Mouse (Mus musculus): ENCODE results near the gene Galnt9. TPM values are rescaled to one million over a fixed set of nuclear protein-coding genes. Genes with fewer than 3 reads are reported as not detected.

Gene Galnt9
- polyA plus RNA-seq, 1 experiment from 2014 or later, result 0.09 TPM

DNA sequence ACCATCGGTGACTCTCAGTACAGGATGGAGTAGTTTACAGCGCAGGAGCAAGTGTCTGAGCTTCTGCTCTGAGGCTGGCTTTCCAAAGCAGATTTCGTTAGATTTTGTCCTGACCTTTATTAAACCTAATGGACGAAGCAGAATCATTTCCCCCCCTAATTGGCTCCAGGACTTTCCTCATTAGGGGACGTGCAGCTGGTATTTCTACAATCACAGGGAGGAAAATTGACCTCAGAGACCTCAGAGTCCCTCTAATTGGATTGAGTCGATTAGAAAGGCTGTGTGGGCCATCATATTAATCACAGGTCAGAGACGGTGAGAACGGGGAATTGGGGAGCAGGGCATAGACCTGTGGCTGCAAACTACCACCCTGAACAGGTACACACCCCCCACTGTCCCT, 64.8 kb downstream of the Galnt9 start:
- no peak overlapping the region for H3K4me3 ChIP-seq (replicated peaks)
- H3K27ac ChIP-seq, result no peak overlapping the region
- ATAC-seq (ENCODE audit: insufficient number of reproducible peaks, insufficient read depth, low FRiP score, low TSS enrichment, low read depth), result no peak
- 16% methylated on average over 8 of the region's 8 CpGs for WGBS
- H3K27me3 ChIP-seq, result no peaks in the 10 kb centered on the region
- H3K36me3 ChIP-seq, result no peaks in the 10 kb centered on the region
- H3K4me1 ChIP-seq (replicated peaks), result peaks cover 18% of the 10 kb centered on the region
- no peak overlapping the region for H3K4me2 ChIP-seq
- no peak overlapping the region for H3K9ac ChIP-seq (replicated peaks)
- H3K9me3 ChIP-seq, result no peaks in the 10 kb centered on the region

DNA sequence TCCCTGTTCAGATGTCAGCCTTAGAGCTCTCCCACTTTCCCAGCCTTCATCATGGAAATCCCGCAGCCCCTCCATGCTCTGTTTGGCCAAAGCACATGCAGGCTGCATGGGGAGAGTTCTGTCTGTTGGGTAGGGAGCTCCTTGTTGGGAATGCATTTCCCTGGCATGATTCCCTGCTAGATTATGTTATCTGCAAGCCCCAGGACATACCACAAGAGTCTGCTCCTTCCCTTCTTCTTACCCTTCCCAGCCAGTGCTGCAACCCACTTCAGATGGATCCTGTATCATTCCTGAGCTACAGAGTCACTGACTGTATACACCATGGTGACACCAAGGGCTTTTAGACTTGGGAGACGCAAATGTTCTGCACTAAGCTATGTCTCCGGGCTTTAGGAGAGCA, 65.3 kb downstream of the Galnt9 start:
- H3K4me1 ChIP-seq (replicated peaks), result peaks cover 18% of the 10 kb centered on the region
- no peak for ATAC-seq (ENCODE audit: insufficient number of reproducible peaks, insufficient read depth, low FRiP score, low TSS enrichment, low read depth)
- H3K4me3 ChIP-seq (replicated peaks), result no peak overlapping the region
- H3K36me3 ChIP-seq, result no peaks in the 10 kb centered on the region
- no peak overlapping the region for H3K27ac ChIP-seq
- no peak overlapping the region for H3K9ac ChIP-seq (replicated peaks)
- WGBS, result 67% methylated on average over 3 of the region's 3 CpGs
- H3K9me3 ChIP-seq, result no peaks in the 10 kb centered on the region
- no peaks in the 10 kb centered on the region for H3K27me3 ChIP-seq
- no peak overlapping the region for H3K4me2 ChIP-seq

DNA sequence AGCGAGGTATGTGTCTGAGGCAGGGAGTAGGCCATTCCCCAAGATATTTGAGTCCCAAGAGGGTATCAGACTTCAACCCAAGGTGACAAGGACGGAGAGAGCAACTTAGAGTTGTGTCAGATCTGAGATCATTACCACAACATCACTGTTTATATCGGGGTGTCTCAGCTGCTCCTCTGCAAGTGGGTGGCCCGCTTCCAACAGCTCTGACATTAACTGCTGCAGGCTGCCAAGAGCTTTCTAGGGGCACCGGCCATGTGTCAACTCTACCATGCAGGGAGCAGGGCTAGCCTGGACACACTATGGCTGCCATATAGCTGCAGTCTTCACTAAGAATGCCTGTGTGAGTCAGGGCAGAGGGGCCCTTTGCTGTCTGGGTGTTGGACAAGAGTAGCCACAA, 65.7 kb downstream of the Galnt9 start:
- no peak overlapping the region for H3K27ac ChIP-seq
- no peak overlapping the region for H3K4me2 ChIP-seq
- no peak for ATAC-seq (ENCODE audit: insufficient number of reproducible peaks, insufficient read depth, low FRiP score, low TSS enrichment, low read depth)
- peaks cover 18% of the 10 kb centered on the region for H3K4me1 ChIP-seq (replicated peaks)
- no peak overlapping the region for H3K9ac ChIP-seq (replicated peaks)
- no peaks in the 10 kb centered on the region for H3K9me3 ChIP-seq
- H3K36me3 ChIP-seq, result no peaks in the 10 kb centered on the region
- H3K4me3 ChIP-seq (replicated peaks), result no peak overlapping the region
- 63% methylated on average over 5 of the region's 5 CpGs for WGBS
- H3K27me3 ChIP-seq, result no peaks in the 10 kb centered on the region

- Histone ChIP-seq H3K36me3 (no peaks in the 10 kb centered on the region), H3K4me2 (no peak overlapping the region), H3K9ac (replicated peaks) (no peak overlapping the region), H3K27me3 (no peaks in the 10 kb centered on the region), H3K27ac (no peak overlapping the region), H3K4me3 (replicated peaks) (no peak overlapping the region), H3K9me3 (no peaks in the 10 kb centered on the region), H3K4me1 (replicated peaks) (peaks cover 18% of the 10 kb centered on the region)
- WGBS, result 84% methylated on average over 7 of the region's 7 CpGs
- no peak for ATAC-seq (ENCODE audit: insufficient number of reproducible peaks, insufficient read depth, low FRiP score, low TSS enrichment, low read depth)
Observed at GRCm38 (mm10) chr5:110610484-110610883, 66.3 kb downstream of the Galnt9 start.

GRCm38 (mm10) chr5:110611435-110612158, 67.4 kb downstream of the Galnt9 start:
- peak overlapping the region; percentile 45; the same call in 1 of the 2 replicates for H3K27ac ChIP-seq
- H3K4me3 ChIP-seq (replicated peaks), result no peak overlapping the region
- no peak overlapping the region for H3K4me2 ChIP-seq
- H3K4me1 ChIP-seq (replicated peaks), result peaks cover 18% of the 10 kb centered on the region
- WGBS, result 45% methylated on average over 5 of the region's 5 CpGs
- H3K9ac ChIP-seq (replicated peaks), result no peak overlapping the region
- no peaks in the 10 kb centered on the region for H3K36me3 ChIP-seq
- no peak for ATAC-seq (ENCODE audit: insufficient number of reproducible peaks, insufficient read depth, low FRiP score, low TSS enrichment, low read depth)
- no peaks in the 10 kb centered on the region for H3K27me3 ChIP-seq
- H3K9me3 ChIP-seq, result no peaks in the 10 kb centered on the region

DNA sequence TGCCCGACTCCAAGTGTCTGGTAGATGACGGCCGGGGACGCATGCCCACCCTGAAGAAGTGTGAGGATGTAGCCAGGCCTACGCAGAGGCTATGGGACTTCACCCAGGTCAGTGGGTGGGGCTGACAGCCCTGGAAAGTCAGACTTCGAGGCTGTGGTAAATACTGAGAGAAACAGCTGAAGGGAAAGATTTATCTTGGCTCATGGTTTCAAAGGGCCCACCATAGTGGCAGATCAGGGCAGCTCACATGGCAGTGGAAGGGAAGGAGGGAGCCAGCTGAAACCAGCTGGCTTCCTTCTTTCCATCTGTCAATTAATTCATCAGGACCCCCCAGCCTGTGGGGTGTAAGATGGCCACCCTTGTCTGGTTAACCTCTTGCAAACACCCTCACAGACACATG, 75.1 kb downstream of the Galnt9 start:
- Histone ChIP-seq H3K4me1 (replicated peaks) (no peaks in the 10 kb centered on the region), H3K27ac (no peak overlapping the region), H3K27me3 (no peaks in the 10 kb centered on the region), H3K9me3 (no peaks in the 10 kb centered on the region), H3K4me2 (no peak overlapping the region), H3K9ac (replicated peaks) (no peak overlapping the region), H3K4me3 (replicated peaks) (no peak overlapping the region), H3K36me3 (no peaks in the 10 kb centered on the region)
- no peak for ATAC-seq (ENCODE audit: insufficient number of reproducible peaks, insufficient read depth, low FRiP score, low TSS enrichment, low read depth)
- 88% methylated on average over 6 of the region's 6 CpGs for WGBS

DNA sequence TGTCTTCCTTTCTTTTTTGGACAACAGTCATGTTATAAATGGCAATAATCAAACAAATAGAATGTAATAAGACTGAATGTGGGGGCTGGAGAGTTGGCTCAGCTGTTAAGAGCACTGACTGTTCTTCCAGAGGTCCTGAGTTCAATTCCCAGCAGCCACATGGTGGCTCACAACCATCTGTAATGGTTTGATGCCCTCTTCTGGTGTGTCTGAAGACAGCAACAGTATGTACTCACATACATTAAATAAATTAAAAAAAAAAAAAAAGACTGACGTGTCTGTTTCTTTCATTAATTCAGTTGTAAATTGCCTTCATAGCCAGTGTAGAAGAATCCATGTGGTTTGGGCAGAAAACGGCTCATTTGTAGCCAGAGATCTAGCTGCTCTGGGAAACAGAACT, 80.2 kb downstream of the Galnt9 start:
- Histone ChIP-seq H3K4me1 (replicated peaks) (peaks cover 11% of the 10 kb centered on the region), H3K4me2 (no peak overlapping the region), H3K36me3 (no peaks in the 10 kb centered on the region), H3K27ac (no peak overlapping the region), H3K27me3 (peaks cover 2% of the 10 kb centered on the region; the same call in 1 of the 2 replicates), H3K9ac (replicated peaks) (no peak overlapping the region), H3K9me3 (no peaks in the 10 kb centered on the region), H3K4me3 (replicated peaks) (no peak overlapping the region)
- WGBS, result 58% methylated on average over 2 of the region's 2 CpGs
- no peak for ATAC-seq (ENCODE audit: insufficient number of reproducible peaks, insufficient read depth, low FRiP score, low TSS enrichment, low read depth)

DNA sequence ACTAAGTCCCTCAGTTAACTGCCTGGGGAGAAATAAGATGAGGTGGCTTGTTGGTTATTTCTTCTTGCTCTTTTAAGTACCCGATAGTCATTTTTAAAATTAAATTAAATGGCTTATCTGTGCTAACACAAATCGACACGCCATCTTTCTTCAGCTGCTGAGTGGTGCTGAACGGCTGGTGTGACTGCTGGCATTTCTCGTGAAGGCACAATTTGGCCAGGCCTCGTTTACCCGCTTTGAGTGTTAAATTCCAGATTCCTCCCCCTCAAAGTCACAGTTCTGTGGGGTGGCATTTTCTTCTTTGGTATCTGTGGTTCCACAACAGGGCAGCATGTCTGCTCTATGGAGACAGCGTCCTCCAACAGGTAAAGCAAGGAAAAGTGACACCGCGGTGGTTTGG, 83.2 kb downstream of the Galnt9 start:
- no peaks in the 10 kb centered on the region for H3K9me3 ChIP-seq
- peaks cover 2% of the 10 kb centered on the region; the same call in 1 of the 2 replicates for H3K27me3 ChIP-seq
- H3K4me1 ChIP-seq (replicated peaks), result peaks cover 11% of the 10 kb centered on the region
- H3K4me2 ChIP-seq, result no peak overlapping the region
- H3K9ac ChIP-seq (replicated peaks), result no peak overlapping the region
- WGBS, result 48% methylated on average over 10 of the region's 10 CpGs
- no peak for ATAC-seq (ENCODE audit: insufficient number of reproducible peaks, insufficient read depth, low FRiP score, low TSS enrichment, low read depth)
- H3K36me3 ChIP-seq, result no peaks in the 10 kb centered on the region
- no peak overlapping the region for H3K4me3 ChIP-seq (replicated peaks)
- H3K27ac ChIP-seq, result no peak overlapping the region

DNA sequence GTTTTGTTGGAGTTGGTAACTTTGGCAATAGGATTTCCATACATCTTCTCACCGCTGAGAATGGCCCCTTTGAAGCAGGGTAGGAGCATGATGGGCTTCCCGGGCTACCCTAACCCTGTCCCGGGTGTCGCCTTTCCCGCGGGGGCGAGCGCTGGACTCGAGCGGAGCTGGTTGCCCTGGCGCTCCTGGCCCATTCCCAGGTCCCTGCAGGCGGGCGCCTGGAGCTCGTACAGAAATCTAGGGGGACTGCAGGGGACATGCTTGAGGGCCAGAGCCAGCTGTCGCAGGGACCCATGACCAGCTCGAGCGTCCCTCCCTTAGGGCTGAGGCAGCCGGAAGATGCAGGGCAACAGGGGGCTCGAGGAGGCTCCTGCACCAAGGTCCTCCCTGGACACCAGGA, 84.0 kb downstream of the Galnt9 start:
- Histone ChIP-seq H3K9ac (replicated peaks) (peak overlapping the region; percentile 34; the same call in 1 of the 2 replicates), H3K4me3 (replicated peaks) (peak overlapping the region; percentile 11; the same call in 1 of the 2 replicates), H3K4me1 (replicated peaks) (peaks cover 11% of the 10 kb centered on the region), H3K9me3 (no peaks in the 10 kb centered on the region), H3K36me3 (no peaks in the 10 kb centered on the region), H3K4me2 (peak overlapping the region; percentile 44), H3K27me3 (peaks cover 2% of the 10 kb centered on the region; the same call in 1 of the 2 replicates), H3K27ac (no peak overlapping the region)
- no peak for ATAC-seq (ENCODE audit: insufficient number of reproducible peaks, insufficient read depth, low FRiP score, low TSS enrichment, low read depth)
- 17% methylated on average over 19 of the region's 19 CpGs for WGBS

DNA sequence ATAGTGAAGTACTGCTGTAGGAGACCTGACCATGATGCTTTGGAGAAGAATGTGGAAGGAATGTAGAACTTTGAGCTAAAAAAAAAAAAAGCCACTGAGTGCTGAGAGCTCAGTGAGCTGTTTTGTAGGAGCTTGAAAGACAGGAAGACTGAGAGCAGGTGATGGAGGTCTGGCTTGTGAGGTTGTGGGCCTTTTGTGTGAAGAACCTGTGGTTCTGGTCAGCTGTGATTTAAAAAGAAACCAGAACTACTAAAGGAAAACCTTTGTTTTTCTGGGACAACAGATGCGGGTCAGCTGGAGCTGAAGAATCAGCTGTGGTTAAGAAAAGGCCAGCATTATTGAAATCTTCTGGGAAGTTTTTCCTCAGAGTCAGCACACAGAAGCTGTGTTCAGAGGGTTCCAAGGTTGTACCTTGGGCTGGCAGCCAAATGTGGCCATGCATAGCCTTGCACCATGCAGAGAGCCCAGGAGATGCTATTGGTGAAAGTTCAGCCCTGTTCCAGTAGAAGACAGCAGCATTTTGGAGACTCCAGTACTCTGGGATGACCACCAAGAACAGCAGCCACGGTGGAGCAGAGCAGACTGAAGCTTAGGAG, 85.5 kb downstream of the Galnt9 start:
- Histone ChIP-seq H3K27ac (no peak overlapping the region), H3K4me1 (replicated peaks) (peaks cover 11% of the 10 kb centered on the region), H3K9me3 (no peaks in the 10 kb centered on the region), H3K36me3 (no peaks in the 10 kb centered on the region), H3K4me2 (no peak overlapping the region), H3K9ac (replicated peaks) (no peak overlapping the region), H3K4me3 (replicated peaks) (no peak overlapping the region), H3K27me3 (peaks cover 2% of the 10 kb centered on the region; the same call in 1 of the 2 replicates)
- WGBS, result 72% methylated on average over 2 of the region's 2 CpGs
- ATAC-seq (ENCODE audit: insufficient number of reproducible peaks, insufficient read depth, low FRiP score, low TSS enrichment, low read depth), result no peak

DNA sequence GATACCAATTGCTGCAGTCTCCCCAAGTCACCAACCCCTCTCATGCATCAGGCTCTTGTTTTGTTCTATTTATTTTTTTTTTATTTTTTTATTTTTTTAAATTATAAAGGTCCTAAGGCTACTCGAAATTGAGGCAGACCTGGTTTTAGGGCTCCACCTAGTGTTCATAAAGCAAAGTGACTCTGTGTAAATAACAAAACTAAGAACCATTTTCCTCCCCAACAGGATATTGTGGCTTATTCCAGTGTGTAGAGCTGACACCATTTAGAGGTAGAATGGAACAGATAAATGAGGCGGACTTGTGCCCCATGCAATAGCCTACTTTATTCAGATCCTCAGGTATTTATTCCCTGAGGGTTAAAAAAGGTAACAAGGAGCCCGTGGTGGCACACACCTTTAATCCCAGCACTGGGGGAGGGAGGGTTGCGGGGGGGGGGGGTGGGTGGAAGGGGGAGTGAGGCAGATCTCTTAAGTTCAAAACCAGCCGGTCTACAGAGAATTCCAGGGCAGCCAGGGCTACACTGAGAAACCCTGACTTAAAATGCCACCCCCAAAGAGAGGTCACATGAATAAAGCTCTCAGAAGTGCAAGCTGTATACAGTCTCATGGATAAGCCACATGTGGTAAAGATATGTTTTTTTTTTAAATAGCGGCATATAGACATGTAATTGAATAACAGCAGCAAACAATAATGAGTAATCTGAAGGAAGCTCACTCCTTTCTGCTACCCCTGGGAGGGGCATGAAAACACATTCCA, 92.0 kb downstream of the Galnt9 start:
- no peaks in the 10 kb centered on the region for H3K36me3 ChIP-seq
- no peaks in the 10 kb centered on the region; the same call in 1 of the 2 replicates for H3K4me1 ChIP-seq (replicated peaks)
- H3K9ac ChIP-seq (replicated peaks), result no peak overlapping the region
- no peaks in the 10 kb centered on the region for H3K9me3 ChIP-seq
- no peaks in the 10 kb centered on the region for H3K27me3 ChIP-seq
- H3K27ac ChIP-seq, result no peak overlapping the region
- no peak for ATAC-seq (ENCODE audit: insufficient number of reproducible peaks, insufficient read depth, low FRiP score, low TSS enrichment, low read depth)
- no peak overlapping the region for H3K4me2 ChIP-seq
- 44% methylated on average over 6 of the region's 6 CpGs for WGBS
- H3K4me3 ChIP-seq (replicated peaks), result no peak overlapping the region
